Mouse (Mus musculus) ES-Bruce4 (cell line): Measurements from ENCODE around the gene Calm2.

Experiments used
- CTCF ChIP-seq: IDR thresholded peaks from one replicate; pipeline ENCODE4 v1.8.1; 2011; ENCODE audit warnings: low read depth, low read length
- EP300 ChIP-seq: IDR thresholded peaks from 2 replicates; pipeline ENCODE4 v1.6.1; 2011; ENCODE audit warnings: low read depth, low read length; ENCODE audit not compliant: insufficient read depth
- POLR2A ChIP-seq: IDR thresholded peaks from one replicate; pipeline ENCODE4 v1.8.1; 2011; ENCODE audit warnings: low read length; ENCODE audit not compliant: insufficient read depth

DNA sequence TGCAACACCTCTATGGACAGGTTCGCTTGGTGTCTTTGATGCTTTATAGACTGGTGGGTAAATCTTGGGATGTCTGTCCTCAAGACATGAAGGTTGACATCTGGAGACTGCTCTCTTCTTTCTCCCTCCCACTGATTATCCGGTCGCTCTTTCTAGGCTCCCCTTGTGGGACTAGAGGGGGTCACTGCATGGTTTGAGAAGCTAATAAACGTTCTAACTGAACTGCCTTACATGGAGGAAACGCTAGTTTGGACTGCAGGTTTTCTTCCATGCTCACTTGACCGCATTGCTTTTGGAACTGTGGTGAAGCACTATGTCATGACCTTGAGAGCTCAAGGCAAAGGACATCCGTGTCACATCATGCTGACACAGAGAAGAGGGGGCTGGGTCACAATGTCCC lies 6.6 kb upstream of the Calm2 start:
- TF ChIP-seq EP300 = no peak
- TF ChIP-seq CTCF = no peak
- no peak for TF ChIP-seq POLR2A
